Mouse (Mus musculus): Measurements from ENCODE around the gene Ubtf.

GRCm38 (mm10) chr11:102334010-102334409 lies 14.5 kb upstream of the Ubtf start:
- TF ChIP-seq CTCF (IDR thresholded peaks at IDR 0.05) (no peak), POLR2A (IDR thresholded peaks at IDR 0.05; ENCODE audit: insufficient read depth, low read depth, low read length) (no peak), EP300 (IDR thresholded peaks at IDR 0.05; ENCODE audit: insufficient read depth, low read depth, low read length) (no peak)
